Mouse (Mus musculus) gonadal fat pad, adult 2 months (tissue): ENCODE results near the gene Usp21. TPM values are rescaled to one million over a fixed set of nuclear protein-coding genes. Genes with fewer than 3 reads are reported as not detected.
A peak's percentile ranks its signal among the peaks of the same experiment; 100 is the strongest.

Experiments used
- DNase-seq: peaks from one replicate; pipeline ENCODE4 v3.0.0-alpha.2; 2012; ENCODE audit warnings: low read depth
- polyA plus RNA-seq: library from polyadenylated mRNA; depleted of rRNA; stranded (reverse); fragments of >200 nt; gene quantifications from 2 replicates; pipeline ENCODE4 v1.2.3, GENCODE M21; 2012

The Usp21 gene
- polyA plus RNA-seq, 1 experiment, result 36.8 TPM

- DNase-seq, result no peak
These were observed 21.6 kb downstream of the Usp21 start for GRCm38 (mm10) chr1:171265971-171266744.

GRCm38 (mm10) chr1:171263666-171264461, 23.9 kb downstream of the Usp21 start:
- DNase-seq, result no peak

- no peak for DNase-seq
These were observed 24.6 kb downstream of the Usp21 start for GRCm38 (mm10) chr1:171263185-171263611.

- no peak for DNase-seq
These were observed 25.1 kb downstream of the Usp21 start for GRCm38 (mm10) chr1:171262594-171263130.

GRCm38 (mm10) chr1:171260316-171260715, 27.5 kb downstream of the Usp21 start:
- DNase-seq, result no peak

- no peak for DNase-seq
These were observed 28.9 kb downstream of the Usp21 start for GRCm38 (mm10) chr1:171258921-171259320.

- DNase-seq, result no peak
These were observed 30.0 kb downstream of the Usp21 start for GRCm38 (mm10) chr1:171257781-171258180.

GRCm38 (mm10) chr1:171256937-171257548, 30.7 kb downstream of the Usp21 start:
- no peak for DNase-seq

- DNase-seq, result no peak
These were observed 31.5 kb downstream of the Usp21 start for GRCm38 (mm10) chr1:171256095-171256818.

GRCm38 (mm10) chr1:171252415-171252814, 35.4 kb downstream of the Usp21 start:
- DNase-seq, result no peak

- no peak for DNase-seq
These were observed 36.0 kb downstream of the Usp21 start for GRCm38 (mm10) chr1:171251594-171252324.

GRCm38 (mm10) chr1:171250680-171251593, 36.9 kb downstream of the Usp21 start, which contains the start of gene Ndufs2:
Gene Ndufs2 (minus strand): TSS chr1:171251388.
- DNase-seq, result no peak

- no peak for DNase-seq
These were observed 37.7 kb downstream of the Usp21 start, which contains the start of gene Adamts4 for GRCm38 (mm10) chr1:171249913-171250600. Gene Adamts4 (plus strand): TSS chr1:171250421.

GRCm38 (mm10) chr1:171248386-171249226, 39.2 kb downstream of the Usp21 start:
- no peak for DNase-seq

- DNase-seq, result no peak
These were observed 39.9 kb downstream of the Usp21 start for GRCm38 (mm10) chr1:171247916-171248315.

GRCm38 (mm10) chr1:171247453-171247841, 40.3 kb downstream of the Usp21 start:
- DNase-seq, result no peak

- DNase-seq, result peak; percentile 94
These were observed 40.9 kb downstream of the Usp21 start for GRCm38 (mm10) chr1:171246709-171247452.
